Mouse (Mus musculus) myocyte (in vitro differentiated cells): ENCODE measurements around the gene Paqr7.

Experiments
- CEBPB ChIP-seq: IDR thresholded peaks from 2 replicates; pipeline ENCODE4 v1.6.1; 2011; ENCODE audit warnings: mild to moderate bottlenecking, moderate library complexity; ENCODE audit not compliant: poor library complexity, insufficient read depth, severe bottlenecking
- MAX ChIP-seq: IDR thresholded peaks from one replicate; pipeline ENCODE4 v1.6.1; 2011; ENCODE audit warnings: low read depth, mild to moderate bottlenecking, control low read depth
- MYOD1 ChIP-seq, 3 experiments: IDR thresholded peaks; one replicate each; pipeline ENCODE4 v1.6.1; 2011; ENCODE audit warnings: control low read depth in 2 of 3, low read depth in 2 of 3, mild to moderate bottlenecking in 2 of 3, moderate library complexity in 1 of 3; ENCODE audit not compliant: insufficient read length in 2 of 3, control insufficient read depth in 1 of 3
- MYOG ChIP-seq, 3 experiments: IDR thresholded peaks; one replicate each; pipeline ENCODE4 v1.6.1; 2011; ENCODE audit warnings: control low read depth in 2 of 3, low read depth in 2 of 3, mild to moderate bottlenecking in 2 of 3; ENCODE audit not compliant: insufficient read length in 2 of 3, control insufficient read depth in 1 of 3, insufficient read depth in 1 of 3
- POLR2A ChIP-seq: IDR thresholded peaks from one replicate; pipeline ENCODE4 v1.6.1; 2011; ENCODE audit warnings: low read depth, mild to moderate bottlenecking, control low read depth, moderate library complexity; ENCODE audit not compliant: insufficient read length
- POLR2AphosphoS2 ChIP-seq: IDR thresholded peaks from one replicate; pipeline ENCODE4 v1.6.1; 2011; ENCODE audit warnings: low read depth, control low read depth; ENCODE audit not compliant: insufficient read length
- REST ChIP-seq: IDR thresholded peaks from one replicate; pipeline ENCODE4 v1.6.1; 2011; ENCODE audit warnings: mild to moderate bottlenecking, control low read depth, moderate library complexity; ENCODE audit not compliant: insufficient read depth, insufficient read length
- SRF ChIP-seq: IDR thresholded peaks from one replicate; pipeline ENCODE4 v1.6.1; 2011; ENCODE audit warnings: low read depth; ENCODE audit not compliant: control insufficient read depth, insufficient read length
- TCF12 ChIP-seq: IDR thresholded peaks from one replicate; pipeline ENCODE4 v1.6.1; 2011; ENCODE audit warnings: mild to moderate bottlenecking, control low read depth; ENCODE audit not compliant: poor library complexity, insufficient read depth, severe bottlenecking
- TCF3 ChIP-seq: IDR thresholded peaks from one replicate; pipeline ENCODE4 v1.6.1; 2011; ENCODE audit warnings: low read depth, control low read depth; ENCODE audit not compliant: insufficient read length
- USF1 ChIP-seq: IDR thresholded peaks from one replicate; pipeline ENCODE4 v1.6.1; 2011; ENCODE audit warnings: low read depth, mild to moderate bottlenecking, control low read depth, moderate library complexity

- no peak for TF ChIP-seq POLR2A
- no peak for TF ChIP-seq MAX
- no peak for TF ChIP-seq MYOG (IDR thresholded peaks at IDR 0.05; ENCODE audit: control insufficient read depth in 1 of 3, insufficient read depth in 1 of 3, insufficient read length in 2 of 3, low read depth in 2 of 3)
- no peak for TF ChIP-seq MYOD1 (IDR thresholded peaks at IDR 0.05; ENCODE audit: control insufficient read depth in 1 of 3, insufficient read length in 2 of 3, low read depth in 2 of 3)
- no peak for TF ChIP-seq USF1
- no peak for TF ChIP-seq CEBPB
- TF ChIP-seq POLR2AphosphoS2, result no peak
- TF ChIP-seq REST, result no peak
- no peak for TF ChIP-seq SRF
- no peak for TF ChIP-seq TCF3
- TF ChIP-seq TCF12, result no peak
Measured at GRCm38 (mm10) chr4:134510396-134510795, 13.9 kb downstream of the Paqr7 start.
